Mouse (Mus musculus) neural tube, embryonic 10.5 days (tissue): ENCODE results near the gene Oprl1.

ENCODE experiments used
- DNase-seq: peaks from one replicate; pipeline ENCODE4 v3.0.0-alpha.2; 2017; ENCODE audit warnings: low spot score; ENCODE audit errors: extremely low spot score

Gene Oprl1

DNA sequence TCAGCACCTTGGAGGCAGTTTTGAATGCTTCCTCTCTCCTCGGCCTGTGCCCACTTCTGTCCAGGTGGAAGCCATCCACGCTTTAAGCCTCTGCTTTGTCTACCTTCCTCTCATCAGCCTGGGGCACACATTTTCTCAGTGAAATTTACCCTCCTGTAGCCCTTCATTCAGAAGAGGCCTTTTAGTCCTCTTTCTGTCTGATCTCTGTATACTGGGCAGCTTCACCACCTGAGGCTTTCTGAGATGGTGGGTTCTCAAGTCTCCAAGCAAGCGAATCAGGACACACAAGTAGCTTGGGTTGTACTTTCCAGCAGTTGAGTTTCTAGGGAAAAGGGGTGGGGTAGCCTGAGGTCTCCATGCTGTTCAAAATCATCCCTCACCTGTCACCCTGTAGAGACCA lies 22.5 kb upstream of the Oprl1 start:
- DNase-seq, result no peak

DNA sequence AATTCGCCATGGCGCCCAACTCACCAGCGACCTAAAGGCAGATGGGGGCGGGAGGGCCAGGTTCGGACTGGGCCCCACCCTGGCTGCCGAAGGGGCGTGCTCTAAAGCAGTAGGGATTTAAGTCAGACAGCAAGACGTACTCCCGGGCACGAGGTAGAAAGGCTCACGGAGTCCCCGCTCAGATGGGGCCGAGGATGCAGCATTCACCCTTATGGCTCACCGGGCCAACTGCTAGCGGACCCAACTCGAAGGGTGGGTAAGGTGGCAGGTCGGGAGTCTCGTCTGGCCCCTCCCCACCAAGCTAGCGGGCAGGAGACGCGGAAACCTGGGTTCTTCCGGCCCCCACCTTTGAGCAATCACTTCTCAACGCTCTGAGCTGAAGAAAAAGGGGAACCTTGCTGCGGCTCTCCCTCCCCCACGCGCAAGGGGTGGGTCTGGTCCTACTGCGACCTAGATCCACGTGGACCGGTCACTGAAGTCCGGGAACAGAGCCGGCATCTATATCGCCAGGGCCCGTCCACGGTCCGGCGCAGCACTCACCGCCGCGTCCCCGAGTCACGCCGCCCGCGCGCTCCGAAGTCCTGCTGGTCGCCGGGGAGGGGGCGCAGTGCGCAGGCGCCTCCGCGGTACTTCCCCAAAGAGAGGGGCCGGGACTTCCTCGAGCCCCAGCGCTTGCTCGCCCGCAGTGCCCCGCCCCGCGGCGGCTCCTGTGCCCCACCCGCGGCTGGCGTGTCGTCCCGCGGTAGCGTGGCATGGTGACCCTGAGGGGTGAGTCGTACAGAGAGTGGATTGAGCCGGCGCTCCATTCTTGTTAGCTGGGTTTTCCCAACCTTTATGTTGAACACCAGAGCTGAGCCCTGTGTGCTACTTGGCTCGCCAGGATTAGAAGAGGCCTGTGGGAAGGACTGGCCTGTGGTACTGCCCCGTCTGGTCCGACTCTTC lies 21.2 kb upstream of the Oprl1 start, which contains the start of gene Rgs19:
Gene Rgs19 (minus strand): TSS at position 639 of the 942 bp plus-strand sequence.
- DNase-seq, result peak; percentile 80

DNA sequence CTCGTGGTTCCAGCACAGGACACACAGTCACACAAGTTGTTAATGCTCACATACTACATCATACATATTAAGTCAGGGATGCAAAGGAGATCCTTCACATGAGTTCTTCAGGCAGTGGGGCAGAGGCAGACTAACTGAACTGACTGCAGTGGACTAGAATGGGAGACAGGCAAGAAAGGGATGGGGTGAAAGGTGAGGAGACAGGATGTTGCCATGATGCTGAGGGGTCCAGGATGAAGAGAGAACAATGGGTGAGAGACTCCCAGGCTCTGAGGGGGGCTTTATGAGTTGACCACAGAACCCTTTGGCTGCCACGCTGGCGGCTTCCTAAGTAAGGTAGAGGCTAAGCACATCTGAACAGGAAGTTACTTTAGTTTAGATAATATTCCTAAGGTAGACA lies 20.2 kb upstream of the Oprl1 start:
- no peak for DNase-seq

DNA sequence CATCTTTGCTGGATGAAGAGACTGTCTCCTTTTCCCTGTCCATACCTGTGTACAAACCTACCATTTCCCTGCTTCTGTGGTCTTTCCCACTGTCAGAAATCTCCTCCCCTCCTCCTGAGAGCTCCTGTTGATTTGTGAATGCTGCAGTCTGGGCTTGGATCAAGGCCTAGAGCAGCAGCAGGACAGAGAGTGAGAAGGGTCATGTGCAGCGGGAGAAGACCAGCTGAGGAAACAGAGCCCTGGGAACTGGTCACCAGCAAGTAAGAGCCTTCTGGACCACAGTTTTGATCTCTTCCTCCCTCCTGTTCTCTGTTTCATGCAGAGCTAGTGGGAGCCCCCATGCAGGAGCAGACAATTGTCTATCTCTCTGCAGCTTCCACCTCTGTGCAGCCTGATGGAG lies 19.0 kb upstream of the Oprl1 start:
- peak; percentile 11 for DNase-seq

DNA sequence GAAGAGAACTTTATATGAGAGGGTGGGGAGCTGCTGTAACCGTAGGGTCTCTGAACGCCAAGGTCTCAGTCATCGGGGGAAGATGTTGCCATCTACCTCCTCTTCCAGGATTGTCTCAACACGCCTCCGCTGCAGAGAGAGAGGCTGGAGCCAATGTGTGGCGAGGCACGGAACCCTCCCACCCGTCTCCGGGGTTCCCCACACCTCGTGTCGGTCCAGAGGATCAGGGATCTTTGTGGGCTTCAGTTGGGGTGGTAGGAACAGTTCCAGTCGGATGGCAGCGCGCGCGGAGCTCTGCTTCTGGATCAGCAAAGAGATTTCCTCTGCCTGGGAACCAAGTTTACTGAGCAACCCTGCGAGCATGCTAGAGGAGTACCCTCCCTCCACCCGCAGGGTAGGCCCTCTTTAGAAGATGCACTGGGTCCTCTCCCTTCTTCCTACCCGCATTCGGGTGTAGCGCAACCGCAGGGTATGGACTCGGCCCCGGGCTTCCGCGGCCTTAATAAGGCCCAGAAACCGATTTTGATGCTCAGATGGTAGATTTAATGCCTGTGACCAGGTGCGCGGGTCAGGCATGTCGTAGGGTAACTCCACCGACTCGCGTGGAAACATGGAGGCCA lies 17.9 kb upstream of the Oprl1 start:
- no peak for DNase-seq

DNA sequence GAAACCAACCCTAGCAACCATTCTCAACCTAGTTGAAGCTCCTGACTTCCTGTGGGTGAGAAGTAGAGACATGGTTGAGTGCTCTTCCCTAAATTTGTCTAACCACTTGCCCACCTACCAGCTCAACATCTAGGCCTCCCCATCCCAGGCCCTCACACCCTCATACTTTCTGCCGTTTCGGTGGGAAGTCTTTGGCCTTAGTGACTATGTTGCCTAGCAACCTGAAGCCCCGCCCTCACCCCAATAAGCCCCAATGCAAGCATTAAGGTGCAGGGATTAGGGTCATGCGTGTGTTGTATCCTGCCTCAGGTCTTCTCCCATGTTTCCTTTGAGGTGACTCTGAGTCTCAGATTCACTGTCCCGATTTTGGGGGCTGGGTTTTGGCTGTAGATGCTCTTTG lies 16.6 kb upstream of the Oprl1 start, which contains the start of gene Lkaaear1:
Gene Lkaaear1 (minus strand): TSS at position 202 of the 400 bp plus-strand sequence.
- no peak for DNase-seq

DNA sequence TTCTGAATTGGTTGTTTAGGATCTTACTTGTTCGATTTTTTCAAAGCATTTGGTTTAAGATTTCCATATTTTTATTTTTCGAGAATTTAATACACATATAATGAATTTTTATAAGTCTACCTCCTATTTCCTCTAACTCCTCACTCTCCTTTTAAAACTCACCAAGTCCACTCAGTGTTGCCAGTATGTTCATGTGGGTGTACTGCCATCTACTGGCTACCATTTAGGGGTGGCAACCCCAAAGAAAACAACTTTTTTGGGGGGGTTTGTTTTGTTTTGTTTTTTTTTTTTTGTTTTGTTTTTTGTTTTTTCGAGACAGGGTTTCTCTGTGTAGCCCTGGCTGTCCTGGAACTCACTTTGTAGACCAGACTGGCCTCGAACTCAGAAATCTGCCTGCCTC lies 8.1 kb upstream of the Oprl1 start:
- DNase-seq, result no peak

DNA sequence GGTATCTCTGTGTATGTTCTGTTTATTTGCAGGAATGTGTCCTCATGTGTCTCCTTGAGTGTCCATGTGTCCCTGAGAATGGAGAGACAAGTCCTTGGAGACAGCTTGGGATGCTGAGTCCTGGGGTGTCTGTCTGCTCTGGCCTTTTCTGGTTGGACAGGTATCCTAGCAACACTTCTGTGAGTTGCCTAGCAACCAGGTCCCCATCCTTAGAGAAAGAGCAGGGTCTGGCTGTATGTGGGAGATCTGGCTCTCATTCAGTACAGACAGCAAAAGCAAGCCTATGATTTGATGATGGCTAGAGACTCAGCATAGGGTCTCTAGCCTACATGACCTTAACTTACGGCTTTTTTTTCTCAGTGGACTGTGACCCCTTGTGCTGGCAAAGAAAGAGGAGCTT lies 1.1 kb upstream of the Oprl1 start:
- DNase-seq, result no peak

DNA sequence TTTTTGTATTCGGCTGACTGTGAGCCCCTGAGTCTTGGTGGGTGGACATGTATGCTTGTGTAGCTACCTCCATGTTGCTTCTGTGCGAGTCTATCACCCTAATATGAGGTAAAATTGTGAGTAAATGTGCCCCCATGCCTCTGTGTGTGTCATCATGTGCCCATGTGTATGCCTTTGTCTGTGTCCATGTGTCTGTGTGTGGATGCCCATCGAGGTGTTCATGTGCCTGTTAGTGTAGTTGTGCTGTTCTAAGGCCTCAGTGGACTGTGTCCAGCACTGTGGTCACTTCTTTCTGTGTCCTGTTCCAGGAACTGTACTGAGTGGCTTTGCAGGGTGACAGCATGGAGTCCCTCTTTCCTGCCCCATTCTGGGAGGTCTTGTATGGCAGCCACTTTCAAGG lies 566 bp downstream of the Oprl1 start:
- no peak for DNase-seq

DNA sequence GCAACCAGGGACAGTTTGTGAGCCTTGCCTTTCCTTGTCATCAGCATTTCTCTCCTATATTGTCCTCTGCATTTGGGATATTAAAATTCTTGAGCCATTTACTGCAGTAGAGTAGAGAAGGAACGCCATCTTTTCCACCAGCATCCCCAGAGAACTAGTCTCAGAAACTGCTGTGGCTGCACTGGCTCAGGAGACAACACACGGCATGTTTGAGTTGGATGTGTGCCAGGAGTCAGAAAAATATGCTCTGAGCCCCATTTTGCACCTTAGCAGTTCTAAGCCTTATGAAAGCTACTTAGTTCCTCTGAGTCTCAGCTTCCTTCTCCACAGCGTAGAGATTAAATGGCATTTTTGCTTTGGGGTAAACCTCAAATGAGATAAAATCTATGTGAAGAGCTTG lies 2.2 kb downstream of the Oprl1 start:
- no peak for DNase-seq

DNA sequence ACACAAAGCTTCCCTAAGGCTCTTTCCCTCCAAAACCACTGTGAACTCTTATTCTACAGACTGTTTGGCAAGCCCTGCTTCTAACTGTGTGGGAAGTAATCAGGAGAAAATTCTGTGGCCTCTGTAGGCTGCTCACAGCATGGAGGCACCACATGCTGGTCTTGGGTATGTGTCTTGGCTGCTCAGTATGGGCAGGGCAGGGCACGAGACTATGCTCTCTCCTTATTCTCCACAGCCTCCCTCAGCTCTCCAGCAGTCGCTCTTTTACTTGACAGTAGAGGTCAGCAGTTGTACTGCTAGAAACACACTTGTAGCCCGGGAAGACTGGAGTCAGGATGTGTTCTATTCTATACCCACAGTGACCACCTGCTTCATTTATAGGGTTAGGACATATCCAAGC lies 5.2 kb downstream of the Oprl1 start:
- DNase-seq, result no peak

DNA sequence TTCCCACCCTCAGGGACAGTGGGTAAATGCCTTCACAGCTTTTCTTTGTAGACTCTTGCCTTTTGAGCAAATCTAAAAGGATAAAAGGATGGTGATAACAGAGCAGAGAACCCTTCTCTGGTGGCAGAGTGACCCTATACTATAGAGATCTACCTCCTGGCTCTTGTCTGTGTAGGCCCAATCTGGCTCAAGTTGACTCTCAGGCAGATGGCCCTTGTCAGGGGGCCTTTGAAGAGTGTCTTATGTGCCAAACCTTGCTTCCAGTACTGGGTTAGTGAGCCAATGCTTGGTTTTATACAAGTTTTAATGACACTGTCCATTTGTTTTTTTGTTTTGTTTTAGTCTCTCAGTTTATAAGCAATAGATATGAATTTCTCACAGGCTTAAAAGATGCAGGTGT lies 6.4 kb downstream of the Oprl1 start:
- DNase-seq, result no peak

DNA sequence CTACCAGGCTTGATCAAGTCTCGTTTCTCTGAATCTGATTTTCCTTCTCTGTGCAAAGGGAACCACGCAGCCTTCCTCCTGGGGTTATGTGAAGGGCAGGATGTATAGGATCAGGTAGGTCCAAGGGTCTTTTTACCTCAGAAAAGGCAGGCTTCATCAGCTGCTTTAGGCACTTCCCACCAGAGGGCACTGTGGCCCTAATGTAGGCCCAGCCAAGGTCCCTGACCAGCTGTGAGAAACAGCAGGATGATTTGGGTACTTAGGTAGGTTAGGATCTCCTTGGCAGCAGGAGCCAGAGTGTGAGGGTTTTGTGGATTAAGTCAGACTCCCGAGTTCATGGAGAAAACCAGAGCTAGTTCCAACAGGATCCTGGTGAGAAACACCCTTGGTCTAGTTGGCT lies 7.4 kb downstream of the Oprl1 start:
- peak; percentile 45 for DNase-seq

DNA sequence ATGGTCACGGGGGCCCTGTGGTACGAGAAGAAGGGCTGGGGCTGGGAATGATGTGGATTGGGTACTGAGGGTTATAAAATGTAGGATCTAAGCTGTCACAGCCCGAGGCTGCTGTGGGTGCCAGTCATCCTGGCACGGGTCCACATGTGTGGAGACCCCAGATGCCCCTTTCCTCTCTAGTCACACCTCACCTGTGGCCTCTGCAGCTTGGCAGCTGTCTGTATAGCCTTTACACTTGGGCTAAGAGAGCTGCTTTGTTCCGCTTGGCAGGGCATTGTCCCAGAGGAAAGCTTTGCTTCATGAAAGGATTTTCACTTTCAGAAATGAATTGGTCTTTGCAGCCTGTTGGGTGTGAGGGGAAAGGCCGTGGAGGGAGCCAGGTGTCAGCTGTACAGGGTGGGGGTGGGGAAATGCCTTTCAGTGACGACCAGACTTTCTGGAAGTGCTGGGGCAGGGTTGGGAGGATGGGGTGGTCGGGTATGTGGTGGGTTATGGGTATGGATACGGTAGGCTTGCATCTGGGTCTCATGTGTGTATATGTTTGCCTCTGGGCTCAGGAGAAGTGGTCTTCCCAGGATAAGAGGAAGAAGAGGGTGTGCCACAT lies 12.9 kb downstream of the Oprl1 start:
- DNase-seq, result no peak

DNA sequence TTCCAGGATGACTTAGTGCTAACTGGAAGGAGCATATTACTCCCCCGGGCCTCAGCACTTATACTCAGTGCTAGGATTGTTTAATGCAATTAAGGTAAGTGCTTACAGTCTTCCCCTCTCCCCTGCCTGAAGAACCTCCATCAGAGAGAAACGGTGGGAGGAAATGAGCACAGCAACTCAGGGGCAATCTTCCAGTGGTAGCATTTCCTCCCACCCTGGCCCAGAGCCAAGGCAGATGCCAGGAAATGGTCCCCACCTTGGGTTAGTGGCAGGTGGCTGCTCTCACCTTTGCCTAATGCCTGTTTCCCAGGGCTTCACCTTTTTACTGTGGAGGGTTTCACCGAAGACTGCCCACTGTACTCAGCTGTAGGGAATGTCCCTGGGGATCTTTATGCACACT lies 15.2 kb downstream of the Oprl1 start:
- no peak for DNase-seq

DNA sequence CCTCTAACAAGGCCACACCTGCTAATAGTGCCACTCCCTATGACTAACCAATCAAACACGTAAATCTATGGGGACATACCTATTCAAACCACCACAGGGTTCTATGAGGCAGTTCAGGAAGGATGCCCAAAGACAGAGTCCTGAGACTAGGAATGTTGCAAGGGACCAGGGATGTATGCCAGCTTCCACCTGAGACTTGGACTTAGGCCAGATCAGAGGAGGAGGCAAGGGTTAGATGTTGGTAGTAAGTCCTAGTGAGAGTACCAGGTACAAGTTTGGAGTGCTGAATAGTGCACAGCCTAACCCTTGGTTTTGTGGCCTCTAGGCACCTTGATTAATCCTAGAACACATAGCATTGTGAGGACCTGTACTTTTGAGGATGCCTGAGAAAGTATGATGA lies 37.8 kb downstream of the Oprl1 start:
- DNase-seq, result no peak

DNA sequence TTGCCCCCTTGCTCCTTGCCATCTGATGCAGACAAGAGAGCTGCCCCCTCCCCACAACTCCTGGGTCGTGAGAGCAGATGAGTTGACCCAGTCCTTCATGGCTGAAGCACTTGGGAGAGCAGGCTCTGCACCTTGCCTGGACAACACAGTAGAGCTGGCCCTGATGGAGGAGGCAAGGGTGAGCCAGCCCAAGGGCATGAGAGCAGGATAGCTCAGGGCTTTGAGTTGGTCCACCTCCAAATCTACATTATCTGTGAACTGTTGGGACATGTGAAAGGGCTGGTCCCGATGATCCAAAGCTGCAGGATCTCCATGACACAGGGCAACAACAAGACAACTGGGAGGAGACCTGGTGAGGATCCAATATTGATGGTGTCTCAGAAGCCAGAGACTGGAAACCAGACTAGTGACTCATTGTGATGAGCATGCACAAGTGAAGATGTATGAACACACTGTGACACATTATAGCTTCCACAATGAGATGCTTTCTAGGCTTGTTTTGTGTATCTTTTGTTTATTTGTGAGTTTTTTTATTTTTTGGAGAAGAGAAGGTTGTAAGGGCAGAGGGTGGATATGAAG lies 43.4 kb downstream of the Oprl1 start:
- no peak for DNase-seq

DNA sequence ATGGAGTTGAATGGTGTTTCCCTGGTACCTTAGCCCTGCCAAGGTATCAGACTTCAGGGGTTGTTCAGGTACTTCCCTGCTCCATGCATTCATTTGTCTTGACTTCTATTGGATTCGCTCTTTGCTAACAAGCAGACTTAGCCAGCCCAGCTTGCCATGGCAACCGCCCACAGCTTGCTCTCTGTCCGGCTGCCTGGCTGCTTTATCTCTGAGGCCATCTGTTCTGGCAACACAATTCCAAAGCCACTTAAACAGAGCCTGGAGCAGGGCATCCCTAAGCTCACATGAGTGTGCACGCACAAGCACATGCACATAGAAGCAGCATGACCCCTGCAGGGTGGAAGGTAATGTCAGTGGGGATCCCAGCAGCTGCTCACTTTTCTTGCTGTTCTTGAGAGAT lies 44.2 kb downstream of the Oprl1 start:
- DNase-seq, result peak; percentile 35

DNA sequence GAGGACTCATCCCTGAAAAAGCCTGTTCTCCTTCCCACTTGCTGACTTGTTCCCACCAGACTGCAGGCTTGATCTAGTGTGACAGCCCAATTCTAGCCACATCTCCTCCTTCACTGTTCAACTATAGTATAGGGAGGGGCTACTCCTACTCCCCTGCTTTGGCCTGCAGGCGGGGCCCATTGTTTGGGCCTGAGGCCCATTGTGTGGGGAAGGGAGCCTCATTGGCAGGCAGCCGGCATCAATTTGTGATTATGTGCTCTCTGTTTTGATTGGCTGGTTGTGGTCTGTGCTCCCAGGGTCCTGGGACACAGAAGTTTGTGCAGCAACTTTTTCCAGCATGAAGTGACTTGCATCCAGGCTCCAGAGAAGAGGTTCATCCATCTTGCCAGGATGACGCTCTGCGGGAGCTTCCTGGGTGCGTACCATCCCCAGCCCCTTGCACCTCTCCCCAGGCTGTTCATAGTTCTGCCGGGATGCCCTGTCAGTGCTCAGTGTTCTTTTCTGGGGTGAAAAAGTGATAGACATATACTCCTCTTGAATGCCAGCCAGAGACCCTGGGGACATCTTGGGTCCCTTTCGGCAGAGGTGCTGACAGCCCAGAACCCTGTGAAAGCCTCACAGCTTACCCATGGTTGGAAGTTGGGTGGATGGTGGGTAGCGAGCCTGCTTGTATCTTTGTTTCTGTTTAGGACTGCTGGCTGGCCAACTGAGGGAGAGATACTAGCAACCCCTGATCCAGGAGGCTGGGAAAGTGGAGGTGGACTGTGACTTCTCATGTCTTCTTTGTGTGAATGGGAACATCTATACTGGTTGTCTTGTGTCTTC lies 48.4 kb downstream of the Oprl1 start, which contains the start of gene Myt1:
Gene Myt1 (plus strand): TSS at position 327 of the 825 bp plus-strand sequence.
- peak; percentile 55 for DNase-seq

DNA sequence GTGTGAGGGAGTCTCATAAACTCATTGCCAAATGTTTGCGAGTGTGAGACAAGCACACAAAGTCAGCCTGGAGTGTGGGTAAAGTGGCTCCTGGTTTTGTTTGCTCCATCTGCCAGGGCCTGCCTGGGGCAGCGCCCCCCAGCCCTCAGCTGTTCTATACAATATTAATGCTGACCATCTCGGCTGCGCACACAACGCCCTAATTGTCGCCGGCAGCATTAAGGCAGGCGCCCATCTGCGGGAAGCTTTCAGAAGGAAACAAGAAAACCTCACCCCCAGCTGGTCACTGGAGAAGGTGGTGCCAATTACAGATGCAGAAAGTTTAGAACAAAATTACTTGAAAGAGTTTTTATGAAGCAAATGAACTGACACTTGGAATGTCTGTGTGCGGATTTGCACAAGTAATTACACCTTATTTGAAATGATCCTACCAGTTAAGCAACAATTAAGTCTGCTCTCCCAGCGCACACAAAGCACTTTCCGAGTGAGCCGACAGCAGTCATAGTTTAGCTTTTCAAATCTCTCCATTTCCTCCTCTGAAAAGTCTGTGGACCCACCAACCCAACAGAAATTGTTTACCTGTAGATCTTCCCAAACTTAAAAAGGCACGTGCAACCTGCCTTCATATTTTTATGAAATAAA lies 49.2 kb downstream of the Oprl1 start:
- DNase-seq, result peak; percentile 27
